Mouse (Mus musculus): ENCODE measurements around the gene Trpm6. TPM values are rescaled to one million over a fixed set of nuclear protein-coding genes. Genes with fewer than 3 reads are reported as not detected.

Trpm6 gene
- polyA plus RNA-seq, 1 experiment from 2014 or later: 0.05 TPM

DNA sequence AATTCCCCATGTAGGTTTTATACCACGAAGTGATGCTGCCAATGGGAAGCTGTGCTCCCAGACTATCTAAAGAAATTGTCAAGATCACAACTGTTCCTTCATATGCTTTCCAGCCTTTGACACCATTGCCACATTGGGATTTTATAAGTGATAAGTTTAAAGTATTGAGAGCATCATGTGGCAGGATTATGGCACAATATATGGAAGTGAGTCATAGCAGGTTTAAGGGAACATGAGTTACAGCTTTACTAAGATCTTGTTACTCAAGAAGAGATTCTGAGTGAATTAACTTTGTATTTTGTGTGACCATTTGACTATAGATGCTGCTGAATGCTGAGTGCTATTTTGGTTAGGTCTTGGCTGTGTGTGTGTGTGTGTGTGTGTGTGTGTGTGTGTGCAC lies 21.8 kb downstream of the Trpm6 start:
- TF ChIP-seq EP300 (optimal IDR thresholded peaks at IDR 0.05): no peak
- no peak for TF ChIP-seq CTCF (IDR thresholded peaks at IDR 0.05; ENCODE audit: low read depth)
- no peak for ATAC-seq (ENCODE audit: low FRiP score, low TSS enrichment)
- Histone ChIP-seq H3K4me2 (replicated peaks; ENCODE audit: low read depth) (no peak overlapping the region), H3K9ac (ENCODE audit: low read length) (no peak overlapping the region), H3K27me3 (ENCODE audit: control insufficient read depth, insufficient read depth, low read length) (no peaks in the 10 kb centered on the region), H3K4me3 (ENCODE audit: low read depth, low read length) (no peak overlapping the region), H3K27ac (replicated peaks) (no peak overlapping the region), H3K36me3 (ENCODE audit: control insufficient read depth, insufficient read depth, low read length) (no peaks in the 10 kb centered on the region), H3K9me3 (ENCODE audit: control insufficient read depth, low read length) (no peaks in the 10 kb centered on the region), H3K4me1 (replicated peaks; ENCODE audit: control insufficient read depth, insufficient read depth) (no peaks in the 10 kb centered on the region)
- DNase-seq (ENCODE audit: low spot score): no peak
- WGBS: 67% methylated on average over 1 of the region's 1 CpGs

DNA sequence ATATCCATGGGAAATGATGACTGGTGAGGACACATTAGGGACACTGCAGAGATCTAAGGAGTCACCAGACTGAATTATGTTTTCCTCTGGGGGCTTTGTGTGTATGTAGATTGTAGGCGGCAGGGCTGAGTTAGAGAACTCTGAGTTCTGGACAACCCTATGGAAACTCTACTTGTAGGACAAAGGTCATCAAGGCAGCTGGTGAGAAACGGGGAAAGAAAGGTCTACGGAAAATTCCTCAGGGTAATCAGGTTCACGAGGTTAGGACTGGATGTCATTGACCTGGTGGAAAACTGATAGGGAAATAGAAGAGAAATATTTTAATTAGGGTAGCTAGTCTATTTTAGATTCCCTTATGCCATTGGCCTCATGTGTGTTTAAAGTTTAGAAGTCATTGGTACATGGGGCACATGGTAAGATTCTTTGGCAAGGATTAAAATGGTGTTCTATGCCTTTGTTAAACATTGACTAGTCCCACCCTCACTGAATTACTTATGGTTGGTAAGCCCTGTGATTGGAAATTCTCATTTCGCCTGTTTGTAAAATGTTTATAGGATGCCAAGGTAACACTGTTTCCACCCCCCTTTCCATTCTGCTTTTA lies 23.2 kb downstream of the Trpm6 start:
- no peak for ATAC-seq (ENCODE audit: low FRiP score, low TSS enrichment)
- TF ChIP-seq EP300 (optimal IDR thresholded peaks at IDR 0.05) (no peak), CTCF (IDR thresholded peaks at IDR 0.05; ENCODE audit: low read depth) (no peak)

DNA sequence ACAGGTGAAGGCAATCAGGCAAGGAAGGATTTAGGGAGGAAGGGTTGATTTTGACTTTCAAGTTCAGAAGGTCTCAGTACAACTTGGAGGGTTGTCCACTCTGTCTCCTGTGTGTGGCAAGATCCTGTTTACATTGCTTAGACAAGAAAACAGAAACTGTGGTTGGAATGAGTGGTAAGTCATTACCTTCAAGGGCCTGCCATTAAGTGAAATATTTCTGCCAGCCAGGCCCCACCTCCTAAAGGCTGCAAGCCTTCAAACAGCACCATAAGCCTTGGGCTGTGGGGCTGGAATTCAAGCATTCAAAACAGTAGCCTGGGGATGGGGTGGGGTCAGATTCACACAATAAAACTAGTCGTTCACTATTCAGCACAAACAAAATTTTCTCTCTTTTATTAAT lies 24.3 kb downstream of the Trpm6 start:
- 44% methylated on average over 1 of the region's 1 CpGs for WGBS
- Histone ChIP-seq H3K9ac (ENCODE audit: low read length) (no peak overlapping the region), H3K36me3 (ENCODE audit: control insufficient read depth, insufficient read depth, low read length) (no peaks in the 10 kb centered on the region), H3K4me1 (replicated peaks; ENCODE audit: control insufficient read depth, insufficient read depth) (no peaks in the 10 kb centered on the region), H3K4me3 (ENCODE audit: low read depth, low read length) (no peak overlapping the region), H3K4me2 (replicated peaks; ENCODE audit: low read depth) (no peak overlapping the region), H3K27me3 (ENCODE audit: control insufficient read depth, insufficient read depth, low read length) (no peaks in the 10 kb centered on the region), H3K9me3 (ENCODE audit: control insufficient read depth, low read length) (no peaks in the 10 kb centered on the region), H3K27ac (replicated peaks) (no peak overlapping the region)
- ATAC-seq (ENCODE audit: low FRiP score, low TSS enrichment) (no peak), DNase-seq (ENCODE audit: low spot score) (no peak)
- TF ChIP-seq CTCF (IDR thresholded peaks at IDR 0.05; ENCODE audit: low read depth) (no peak), EP300 (optimal IDR thresholded peaks at IDR 0.05) (no peak)

More for the DNA sequence above, 23.2 kb downstream of the Trpm6 start:
- Histone ChIP-seq H3K27me3 (ENCODE audit: control insufficient read depth, insufficient read depth, low read length) (no peaks in the 10 kb centered on the region), H3K9ac (ENCODE audit: low read length) (no peak overlapping the region), H3K4me1 (replicated peaks; ENCODE audit: control insufficient read depth, insufficient read depth) (no peaks in the 10 kb centered on the region), H3K9me3 (ENCODE audit: control insufficient read depth, low read length) (no peaks in the 10 kb centered on the region), H3K27ac (replicated peaks) (no peak overlapping the region), H3K4me3 (ENCODE audit: low read depth, low read length) (no peak overlapping the region), H3K36me3 (ENCODE audit: control insufficient read depth, insufficient read depth, low read length) (no peaks in the 10 kb centered on the region), H3K4me2 (replicated peaks; ENCODE audit: low read depth) (no peak overlapping the region)
- 81% methylated on average over 5 of the region's 5 CpGs for WGBS
- DNase-seq (ENCODE audit: low spot score): no peak

DNA sequence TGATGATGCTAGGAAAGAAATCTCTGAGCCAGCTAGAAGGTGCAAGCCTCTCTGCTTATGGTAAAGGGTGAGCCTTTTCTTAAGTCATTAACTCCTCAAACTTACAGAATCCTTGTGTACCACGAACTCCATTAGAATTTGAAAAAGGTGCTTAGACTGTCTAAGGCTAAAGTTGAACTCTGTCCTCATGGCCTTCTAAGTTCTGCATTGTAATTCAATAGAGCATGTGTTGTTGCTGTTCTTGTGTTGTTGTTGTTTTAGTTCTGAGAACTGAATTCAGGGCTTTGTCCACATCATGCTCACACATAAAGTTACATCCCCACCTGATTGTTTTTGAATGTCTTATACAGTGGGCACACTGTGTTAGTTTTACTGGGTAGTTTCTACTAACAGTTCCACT lies 49.9 kb downstream of the Trpm6 start:
- WGBS: 76% methylated on average over 1 of the region's 1 CpGs
- DNase-seq (ENCODE audit: low spot score): no peak

DNA sequence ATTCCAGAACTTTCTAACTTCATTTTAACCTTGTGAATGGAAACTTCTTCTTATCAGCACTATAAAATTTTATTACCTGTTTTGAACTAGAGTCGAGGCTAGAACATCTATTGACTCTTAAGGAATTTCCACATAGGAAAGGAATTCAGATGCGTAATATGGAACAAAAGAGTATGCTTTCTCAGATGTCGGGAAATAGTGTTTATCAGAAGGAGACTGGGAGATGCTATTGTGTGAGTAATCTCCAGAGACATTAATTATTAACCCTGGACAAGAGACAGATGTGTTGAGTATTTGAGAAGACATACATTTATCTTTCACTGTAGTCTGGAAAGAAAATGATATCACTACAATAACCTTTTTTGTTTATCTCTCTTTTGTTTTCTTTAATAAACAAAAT lies 61.5 kb downstream of the Trpm6 start:
- no peak for DNase-seq (ENCODE audit: low spot score)
- no peaks in the 10 kb centered on the region for H3K9me3 ChIP-seq (ENCODE audit: control insufficient read depth, low read length)
- no peaks in the 10 kb centered on the region for H3K27me3 ChIP-seq (ENCODE audit: control insufficient read depth, insufficient read depth, low read length)
- WGBS: 46% methylated on average over 3 of the region's 3 CpGs
- no peak for TF ChIP-seq CTCF (IDR thresholded peaks at IDR 0.05; ENCODE audit: low read depth)
- H3K36me3 ChIP-seq (ENCODE audit: control insufficient read depth, insufficient read depth, low read length): no peaks in the 10 kb centered on the region
- no peak for ATAC-seq (ENCODE audit: low FRiP score, low TSS enrichment)
- H3K4me3 ChIP-seq (ENCODE audit: low read depth, low read length): no peak overlapping the region
- no peak overlapping the region for H3K27ac ChIP-seq (replicated peaks)
- no peak overlapping the region for H3K4me2 ChIP-seq (replicated peaks; ENCODE audit: low read depth)
- no peak overlapping the region for H3K9ac ChIP-seq (ENCODE audit: low read length)
- H3K4me1 ChIP-seq (replicated peaks; ENCODE audit: control insufficient read depth, insufficient read depth): no peaks in the 10 kb centered on the region

More for the DNA sequence above, 49.9 kb downstream of the Trpm6 start:
- Histone ChIP-seq H3K4me2 (replicated peaks; ENCODE audit: low read depth) (no peak overlapping the region), H3K4me3 (ENCODE audit: low read depth, low read length) (no peak overlapping the region), H3K36me3 (ENCODE audit: control insufficient read depth, insufficient read depth, low read length) (no peaks in the 10 kb centered on the region), H3K27ac (replicated peaks) (no peak overlapping the region), H3K27me3 (ENCODE audit: control insufficient read depth, insufficient read depth, low read length) (no peaks in the 10 kb centered on the region), H3K4me1 (replicated peaks; ENCODE audit: control insufficient read depth, insufficient read depth) (no peaks in the 10 kb centered on the region), H3K9me3 (ENCODE audit: control insufficient read depth, low read length) (no peaks in the 10 kb centered on the region), H3K9ac (ENCODE audit: low read length) (no peak overlapping the region)
- TF ChIP-seq EP300 (optimal IDR thresholded peaks at IDR 0.05): no peak
- no peak for TF ChIP-seq CTCF (IDR thresholded peaks at IDR 0.05; ENCODE audit: low read depth)
- no peak for ATAC-seq (ENCODE audit: low FRiP score, low TSS enrichment)

DNA sequence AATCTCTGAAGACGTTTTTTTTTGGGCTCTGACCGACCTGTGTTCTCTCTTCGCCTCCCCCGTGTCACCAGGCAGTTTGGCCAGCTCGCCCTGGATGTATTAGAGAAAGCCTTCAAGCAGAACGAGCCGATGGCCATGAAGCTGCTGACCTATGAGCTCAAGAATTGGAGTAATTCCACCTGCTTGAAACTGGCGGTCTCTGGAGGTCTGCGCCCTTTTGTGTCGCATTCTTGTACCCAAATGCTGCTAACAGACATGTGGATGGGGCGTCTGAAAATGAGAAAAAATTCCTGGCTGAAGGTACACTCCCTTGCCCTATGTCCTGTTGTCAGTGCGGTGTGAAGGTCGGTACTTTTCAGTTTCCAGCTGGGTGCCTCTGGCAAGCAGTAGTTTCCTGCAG lies 65.4 kb downstream of the Trpm6 start:
- no peak overlapping the region for H3K9ac ChIP-seq (ENCODE audit: low read length)
- 57% methylated on average over 13 of the region's 13 CpGs for WGBS
- no peaks in the 10 kb centered on the region for H3K27me3 ChIP-seq (ENCODE audit: control insufficient read depth, insufficient read depth, low read length)
- no peak overlapping the region for H3K4me2 ChIP-seq (replicated peaks; ENCODE audit: low read depth)
- no peak overlapping the region for H3K27ac ChIP-seq (replicated peaks)
- no peak for ATAC-seq (ENCODE audit: low FRiP score, low TSS enrichment)
- DNase-seq (ENCODE audit: low spot score): no peak
- H3K4me1 ChIP-seq (replicated peaks; ENCODE audit: control insufficient read depth, insufficient read depth): no peaks in the 10 kb centered on the region
- no peaks in the 10 kb centered on the region for H3K36me3 ChIP-seq (ENCODE audit: control insufficient read depth, insufficient read depth, low read length)
- TF ChIP-seq EP300 (optimal IDR thresholded peaks at IDR 0.05) (no peak), CTCF (IDR thresholded peaks at IDR 0.05; ENCODE audit: low read depth) (no peak)
- no peaks in the 10 kb centered on the region for H3K9me3 ChIP-seq (ENCODE audit: control insufficient read depth, low read length)
- no peak overlapping the region for H3K4me3 ChIP-seq (ENCODE audit: low read depth, low read length)

All from stomach, postnatal 0 days (tissue).